Mouse (Mus musculus) forebrain, embryonic 16.5 days (tissue): ENCODE measurements around the gene Oas1g. TPM values are rescaled to one million over a fixed set of nuclear protein-coding genes. Genes with fewer than 3 reads are reported as not detected.

Experiments used
- ATAC-seq: fragments of 200-750 bp; cut with Nextera tagmentation; 2 replicates; pipeline ENCODE4 v1.8.0; 2017; ENCODE audit warnings: mild to moderate bottlenecking, moderate library complexity
- H3K27ac ChIP-seq: fragments of 300-500 bp; sonication (generic); 2 replicates; pipeline ENCODE4 v1.5.1; 2014; ENCODE audit warnings: low read length, control low read depth
- H3K27me3 ChIP-seq: fragments of 300-500 bp; sonication (generic); replicated peaks from 2 replicates; pipeline ENCODE4 v1.6.1; 2014; ENCODE audit warnings: low read length; ENCODE audit not compliant: control insufficient read depth, insufficient read depth
- H3K36me3 ChIP-seq: fragments of 300-500 bp; sonication (generic); 2 replicates; pipeline ENCODE4 v1.6.1; 2014; ENCODE audit not compliant: control insufficient read depth, insufficient read depth
- H3K4me1 ChIP-seq: fragments of 300-500 bp; sonication (generic); replicated peaks from 2 replicates; pipeline ENCODE4 v1.6.1; 2014; ENCODE audit warnings: low read length; ENCODE audit not compliant: control insufficient read depth, insufficient read depth
- H3K4me2 ChIP-seq: fragments of 300-500 bp; sonication (generic); 2 replicates; pipeline ENCODE4 v1.6.1; 2014; ENCODE audit warnings: mild to moderate bottlenecking, low read length, control low read depth
- H3K4me3 ChIP-seq: fragments of 300-500 bp; sonication (generic); replicated peaks from 2 replicates; pipeline ENCODE4 v1.5.1; 2014; ENCODE audit warnings: mild to moderate bottlenecking, low read length, control low read depth
- H3K9ac ChIP-seq: fragments of 300-500 bp; sonication (generic); replicated peaks from 2 replicates; pipeline ENCODE4 v1.6.1; 2014; ENCODE audit warnings: low read depth, low read length, control low read depth
- H3K9me3 ChIP-seq: fragments of 300-500 bp; sonication (generic); 2 replicates; pipeline ENCODE4 v1.6.1; 2016; ENCODE audit warnings: low read length; ENCODE audit not compliant: control insufficient read depth
- WGBS: fragments of 180-500 bp; shearing (Covaris S2); extraction: QIAGEN DNeasy Blood & Tissue Kit; methylation state at CpG from one replicate; pipeline ENCODE4 v1.1.7; 2014; 5-methylcytosine and 5-hydroxymethylcytosine counted together
- microRNA-seq: library from miRNA; unstranded; fragments of <30 nt; microRNA quantifications from one replicate; pipeline ENCODE4, GENCODE M21; 2017
- polyA plus RNA-seq: library from polyadenylated mRNA; unstranded; fragments of >200 nt; fragmentation: Nextera tagmentation; extraction: Ambion mirVana; gene quantifications from 2 replicates; pipeline ENCODE4 v1.2.1, GENCODE M21; 2015

Oas1g gene
- polyA plus RNA-seq, 1 experiment from 2014 or later, result not detected

GRCm38 (mm10) chr5:120844713-120845112, 42.7 kb downstream of the Oas1g start:
- no peaks in the 10 kb centered on the region for H3K4me1 ChIP-seq
- 38% methylated on average over 3 of the region's 3 CpGs for WGBS
- H3K27me3 ChIP-seq, result no peaks in the 10 kb centered on the region

GRCm38 (mm10) chr5:120836731-120837585, 50.5 kb downstream of the Oas1g start:
- no peak overlapping the region for H3K4me2 ChIP-seq
- H3K9me3 ChIP-seq, result no peaks in the 10 kb centered on the region
- WGBS, result 13% methylated on average over 8 of the region's 8 CpGs
- peaks cover 9% of the 10 kb centered on the region for H3K4me1 ChIP-seq
- no peak overlapping the region for H3K9ac ChIP-seq
- no peak overlapping the region for H3K4me3 ChIP-seq
- no peaks in the 10 kb centered on the region for H3K36me3 ChIP-seq
- ATAC-seq, result no peak
- no peaks in the 10 kb centered on the region for H3K27me3 ChIP-seq
- H3K27ac ChIP-seq, result no peak overlapping the region

More at GRCm38 (mm10) chr5:120844713-120845112, 42.7 kb downstream of the Oas1g start:
- H3K27ac ChIP-seq, result peak overlapping the region; percentile 28; the same call in 1 of the 2 replicates
- no peak overlapping the region for H3K9ac ChIP-seq
- 0 out of 2 replicates have a peak, but pooled peaks cover 2% of the 10 kb centered on the region for H3K9me3 ChIP-seq
- H3K4me2 ChIP-seq, result no peak overlapping the region
- no peak overlapping the region for H3K4me3 ChIP-seq
- peak; percentile 69; the same call in 1 of the 2 replicates for ATAC-seq
- no peaks in the 10 kb centered on the region for H3K36me3 ChIP-seq

- H3K4me1 ChIP-seq, result peaks cover 9% of the 10 kb centered on the region
- no peak for ATAC-seq
- no peaks in the 10 kb centered on the region for H3K9me3 ChIP-seq
- H3K36me3 ChIP-seq, result no peaks in the 10 kb centered on the region
- no peaks in the 10 kb centered on the region for H3K27me3 ChIP-seq
- no peak overlapping the region for H3K27ac ChIP-seq
- H3K4me2 ChIP-seq, result peak overlapping the region; percentile 28; the same call in 1 of the 2 replicates
- H3K4me3 ChIP-seq, result no peak overlapping the region
- 6% methylated on average over 17 of the region's 17 CpGs for WGBS
- H3K9ac ChIP-seq, result no peak overlapping the region
Observed at GRCm38 (mm10) chr5:120833335-120834280, 53.8 kb downstream of the Oas1g start.

- Histone ChIP-seq H3K36me3 (no peaks in the 10 kb centered on the region), H3K9me3 (no peaks in the 10 kb centered on the region), H3K4me1 (peaks cover 9% of the 10 kb centered on the region), H3K9ac (no peak overlapping the region), H3K4me3 (no peak overlapping the region), H3K27me3 (no peaks in the 10 kb centered on the region), H3K4me2 (no peak overlapping the region), H3K27ac (no peak overlapping the region)
- 83% methylated on average over 4 of the region's 4 CpGs for WGBS
- ATAC-seq, result no peak
Observed at GRCm38 (mm10) chr5:120831031-120831430, 56.4 kb downstream of the Oas1g start.

Small RNAs within 50 kb of the gene (microRNA-seq; reads per million reads assigned to microRNA genes)
- gene Gm22907, result not detected

Other genes starting within 250 kb of the Oas1g start
- 5.3 and 6.3 TPM in 2 replicates for gene Rasal1, start 238.8 kb downstream of the Oas1g start, polyA plus RNA-seq
- 43.4 and 44.1 TPM in 2 replicates for gene Dtx1, start 175.7 kb downstream of the Oas1g start, polyA plus RNA-seq
- 0.27 TPM in 1 of 2 replicates, not detected in the other for gene Oas2, start 137.8 kb downstream of the Oas1g start, polyA plus RNA-seq
- 0.15 and 0.25 TPM in 2 replicates for gene Oas3, start 110.0 kb downstream of the Oas1g start, polyA plus RNA-seq
- not detected in 2 replicates for gene Oas1e, start 92.1 kb downstream of the Oas1g start, polyA plus RNA-seq
- gene Oas1c, start 75.1 kb downstream of the Oas1g start, polyA plus RNA-seq, result 0.32 and 0.34 TPM in 2 replicates
- not detected in 2 replicates for gene Oas1f, start 40.2 kb downstream of the Oas1g start, polyA plus RNA-seq
- not detected in 2 replicates for gene Oas1h, start 26.2 kb downstream of the Oas1g start, polyA plus RNA-seq
- 0.40 and 0.53 TPM in 2 replicates for gene Oas1a, start 19.9 kb upstream of the Oas1g start, polyA plus RNA-seq
- gene Oas1d, start 26.9 kb upstream of the Oas1g start, polyA plus RNA-seq, result not detected in 2 replicates
- gene Rph3a, start 122.5 kb upstream of the Oas1g start, polyA plus RNA-seq, result 22.5 and 26.9 TPM in 2 replicates